17 mouse cellular contexts compared by ENCODE assay signal in genomic region chr14:88264771-88265170, GRCm38 (mm10).
"Had no signal": no experiment of that assay in that cellular context is flagged by ENCODE, and none has a peak within 500 bp of the region (broad histone marks: within the 10 kb centered on the region; RNA-seq: fewer than 3 reads in every experiment).

No protein-coding gene starts in this region.

- DNase-seq: retina, postnatal 1 day; right cerebral cortex, adult 18-20 months; right cerebral cortex, postnatal 14 days; right cerebral cortex, postnatal 25 days; right cerebral cortex, postnatal 4 days; spleen, adult 18-20 months; thymus, adult 18-20 months; thymus, adult 2 months; thymus, postnatal 14 days; thymus, postnatal 25 days; thymus, postnatal 36 days; thymus, postnatal 4 days had no signal

- H3K27ac ChIP-seq: neural tube, embryonic 12.5 days; neural tube, embryonic 13.5 days; neural tube, embryonic 15.5 days; stomach, embryonic 15.5 days; stomach, postnatal 0 days had no signal

- H3K4me3 ChIP-seq: neural tube, embryonic 12.5 days; neural tube, embryonic 13.5 days; neural tube, embryonic 15.5 days; stomach, embryonic 15.5 days had no signal
